Mouse (Mus musculus): ENCODE data around the gene Fstl1.

Fstl1 gene

DNA sequence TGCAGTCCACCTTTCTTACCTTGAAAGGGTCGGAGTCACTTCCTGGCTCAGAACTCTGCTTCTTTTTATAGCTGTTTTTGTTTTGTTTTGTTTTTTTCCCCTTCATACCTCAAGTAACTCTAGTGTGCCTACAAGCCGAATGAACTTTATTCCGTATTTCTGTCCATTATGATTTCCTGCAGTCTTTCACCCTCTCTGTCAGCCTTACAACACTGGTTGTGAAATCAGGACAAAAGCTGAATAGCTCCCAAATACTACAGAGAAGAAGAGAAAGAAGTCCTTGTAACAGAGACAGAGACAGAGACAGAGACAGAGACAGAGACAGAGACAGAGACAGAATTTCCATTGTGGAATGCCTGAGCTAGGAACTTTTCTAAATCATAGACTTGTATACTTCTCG is 41.3 kb downstream of the Fstl1 start:
- in situ Hi-C loops (cut with MseI, MboI): loop anchor here (10.0 kb wide), 1 partner anchor 133 kb away; no protein-coding TSS in a partner anchor

DNA sequence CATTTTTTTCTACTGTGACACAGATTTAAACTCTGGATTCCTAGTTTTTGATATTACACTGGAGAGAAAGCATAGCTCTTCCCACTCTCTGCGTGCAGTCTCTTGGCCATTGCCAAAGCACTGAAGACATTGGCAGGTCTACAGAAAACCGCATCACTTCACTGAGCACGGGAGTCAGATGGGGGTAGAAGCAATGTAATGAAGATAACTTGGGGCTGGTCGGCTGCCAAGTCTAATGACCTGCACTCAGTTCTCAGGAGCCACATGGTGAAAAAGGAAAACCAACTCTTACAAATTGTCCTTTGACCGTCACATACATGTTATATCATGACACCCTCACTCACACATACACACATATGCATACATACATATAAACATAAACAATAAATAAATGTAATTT is 47.3 kb downstream of the Fstl1 start:
- in situ Hi-C loops (cut with MseI, MboI): no loop called here

DNA sequence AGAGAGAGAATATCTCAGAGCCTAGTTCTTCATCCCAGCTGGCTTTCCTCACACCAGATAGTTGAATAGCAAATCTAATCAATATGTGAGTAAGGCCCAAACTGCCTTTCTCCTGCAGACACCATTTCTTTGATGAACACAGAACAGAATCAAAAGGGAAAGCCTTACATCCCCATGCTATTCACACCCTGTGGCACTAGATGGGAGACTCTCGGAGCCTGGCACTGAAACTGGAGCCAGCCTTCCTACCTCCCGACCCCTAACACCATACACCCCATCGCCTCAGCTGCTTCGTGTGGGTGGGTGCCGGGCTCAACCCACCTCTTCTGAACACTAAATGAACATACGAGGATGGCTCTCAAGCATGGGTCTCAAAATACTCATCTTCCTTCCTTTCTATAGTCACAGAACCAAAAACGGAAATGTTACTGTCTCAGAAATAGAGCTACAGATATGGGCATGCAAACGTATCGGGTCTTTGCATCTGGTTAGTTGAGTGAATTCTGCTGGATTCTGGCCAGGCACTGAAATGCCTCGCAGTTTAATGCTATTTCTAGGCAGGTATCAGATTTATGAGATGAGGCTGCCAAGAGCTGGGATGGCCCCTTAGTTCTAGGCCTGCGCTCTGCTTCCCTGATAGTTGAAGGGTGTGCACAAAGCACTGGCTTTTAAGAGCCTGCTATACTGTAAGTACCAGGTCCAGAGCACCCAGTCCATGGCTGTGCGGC is 48.3 kb downstream of the Fstl1 start:
- in situ Hi-C loops (cut with MseI, MboI): no loop called here

DNA sequence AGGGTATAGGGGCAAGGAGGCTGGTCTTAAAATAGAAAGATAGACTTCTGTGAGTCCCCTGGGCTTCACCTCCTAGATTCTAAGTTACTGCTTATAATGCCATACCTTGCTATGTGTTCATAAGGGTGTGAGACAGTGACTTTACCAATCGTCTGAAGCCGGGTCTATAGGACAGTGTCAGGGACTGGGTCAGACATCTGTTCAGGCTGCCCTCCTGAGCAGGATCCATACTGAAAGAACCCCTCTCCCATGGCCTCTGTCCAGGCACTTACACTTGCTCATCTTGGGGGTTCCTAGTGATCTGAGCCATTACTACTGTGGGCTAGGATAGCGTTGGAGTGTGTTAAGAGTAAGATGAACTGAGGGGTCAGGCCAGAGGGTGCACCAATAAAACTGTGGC is 49.6 kb downstream of the Fstl1 start:
- in situ Hi-C loops (cut with MseI, MboI): no loop called here

DNA sequence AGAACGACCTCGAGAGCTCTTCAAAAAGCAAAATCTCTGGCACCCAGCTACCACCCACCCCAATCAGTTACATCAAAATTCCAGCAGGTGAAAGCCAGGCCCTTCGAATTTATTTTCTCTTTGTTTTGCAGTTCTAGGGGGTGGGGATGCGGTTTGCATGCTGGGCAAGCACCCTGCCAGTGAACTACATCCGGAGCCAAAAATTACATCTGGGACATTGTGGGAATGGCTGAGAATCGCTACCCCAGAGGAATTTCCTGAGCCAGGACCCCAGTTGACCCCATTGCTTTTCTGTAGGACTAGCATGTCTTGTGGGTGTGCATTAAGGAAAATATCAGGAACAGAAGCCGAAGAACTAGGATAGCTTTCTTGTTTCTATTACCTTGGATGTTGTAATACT is 54.4 kb downstream of the Fstl1 start:
- in situ Hi-C loops (cut with MseI, MboI): no loop called here

DNA sequence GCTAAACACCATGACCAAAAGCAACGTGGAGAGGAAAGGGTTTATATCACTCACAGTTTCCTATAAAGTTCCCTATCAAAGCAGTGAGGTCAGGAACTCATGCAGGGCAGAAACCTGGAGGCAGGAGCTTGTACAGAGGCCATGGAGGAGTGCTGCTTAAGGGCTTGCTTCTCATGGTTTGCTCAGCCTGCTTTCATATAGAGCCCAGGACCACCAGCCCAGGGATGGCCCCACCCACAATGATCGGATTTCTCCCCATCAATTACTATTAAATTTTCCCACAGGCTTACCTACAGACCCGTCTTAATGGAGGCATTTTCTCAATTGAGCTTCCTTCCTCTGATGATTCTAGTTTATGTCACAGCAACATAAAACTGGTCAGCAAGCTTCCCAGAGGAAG is 60.9 kb downstream of the Fstl1 start:
- in situ Hi-C loops (cut with MseI, MboI): no loop called here

DNA sequence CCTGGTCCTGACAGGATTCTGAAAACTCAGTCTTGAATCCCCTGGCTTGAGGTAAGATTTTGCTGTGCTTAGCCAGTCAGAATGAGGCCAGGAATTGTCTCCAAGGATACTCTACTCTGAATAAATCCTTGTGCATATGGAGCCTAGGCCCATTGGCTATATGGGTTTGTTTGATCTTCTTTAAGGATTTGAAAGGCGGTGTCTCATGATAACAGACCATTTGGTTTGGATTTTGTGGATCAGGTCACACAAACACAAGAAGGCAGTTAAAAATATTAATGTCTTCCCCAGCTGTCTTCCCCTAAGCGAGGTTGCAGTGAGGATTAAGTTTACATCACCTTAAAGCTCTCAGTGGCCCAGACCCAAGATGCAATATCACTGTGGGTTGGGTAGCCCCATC is 65.8 kb downstream of the Fstl1 start:
- in situ Hi-C loops (cut with MseI, MboI): no loop called here

DNA sequence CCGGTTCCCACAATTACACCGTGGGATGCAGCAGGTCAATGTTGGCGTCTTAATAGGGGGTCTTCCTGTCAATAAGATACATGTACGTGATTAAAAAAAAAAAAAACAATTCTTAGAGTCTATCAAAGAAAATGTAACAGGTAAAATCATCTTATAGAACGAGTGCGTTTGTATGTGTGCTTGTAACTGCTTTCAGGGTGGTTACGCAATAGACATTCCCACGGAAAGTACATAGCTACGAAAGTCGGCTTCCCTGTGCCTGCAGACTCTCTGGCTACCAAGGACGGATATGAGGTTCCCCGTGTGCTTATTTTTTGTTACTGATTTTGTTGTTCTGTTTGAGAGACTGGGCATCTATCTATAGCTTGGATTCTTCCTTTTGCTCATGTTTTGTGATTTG is 67.1 kb downstream of the Fstl1 start:
- in situ Hi-C loops (cut with MseI, MboI): no loop called here

DNA sequence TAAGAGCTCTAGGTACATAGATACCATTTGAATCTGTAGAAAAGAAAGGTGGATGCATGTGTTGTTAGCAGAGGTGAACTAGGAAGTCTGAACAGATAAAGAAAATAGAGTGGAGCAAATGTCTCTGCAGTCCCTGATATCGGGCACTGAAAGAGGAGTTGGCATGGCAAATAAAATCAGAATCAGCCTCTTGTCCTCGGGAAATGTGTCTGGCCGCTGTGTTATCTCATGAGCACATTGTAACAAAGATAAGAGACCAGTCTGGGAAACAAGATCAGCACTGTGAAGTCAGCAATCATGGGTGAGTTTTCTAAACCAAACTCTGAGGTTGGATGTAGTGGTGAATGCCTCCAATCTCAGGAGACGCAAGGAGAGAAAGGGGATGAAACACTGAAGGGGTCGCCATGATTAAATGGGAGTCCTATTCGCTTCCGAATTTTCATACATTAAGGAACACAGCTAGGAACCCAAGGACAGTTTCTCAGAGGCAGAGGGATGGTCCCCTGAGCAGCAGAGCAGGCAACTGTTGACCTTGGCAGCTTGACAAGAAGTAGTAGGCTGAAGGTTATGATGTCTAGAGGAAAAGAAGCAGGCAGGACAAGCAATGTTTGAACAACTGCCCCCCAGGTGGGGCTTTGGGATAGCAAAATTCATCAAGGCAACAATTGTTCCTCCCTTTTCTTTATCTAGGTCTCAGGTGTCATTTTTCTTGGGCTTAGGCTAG is 68.7 kb downstream of the Fstl1 start:
- in situ Hi-C loops (cut with MseI, MboI): no loop called here

DNA sequence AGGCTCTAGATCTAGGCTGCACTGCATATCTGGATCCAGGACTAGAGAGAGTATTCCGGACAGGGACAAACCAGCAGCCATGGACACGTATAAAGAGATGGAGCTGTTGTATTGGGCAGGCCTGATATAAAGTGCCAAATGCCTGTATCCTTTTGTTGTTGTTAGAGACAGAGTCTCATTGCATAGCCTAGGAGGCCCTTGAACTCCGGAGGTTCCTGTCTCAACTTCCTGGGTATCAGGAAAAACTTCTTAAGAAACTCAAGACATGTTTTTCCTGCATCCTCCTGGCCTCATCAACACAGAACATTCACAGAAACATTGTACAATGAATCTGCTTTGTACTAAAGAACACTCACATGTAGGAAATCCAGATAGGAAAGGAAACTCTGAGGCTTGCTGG is 70.4 kb downstream of the Fstl1 start:
- in situ Hi-C loops (cut with MseI, MboI): no loop called here

DNA sequence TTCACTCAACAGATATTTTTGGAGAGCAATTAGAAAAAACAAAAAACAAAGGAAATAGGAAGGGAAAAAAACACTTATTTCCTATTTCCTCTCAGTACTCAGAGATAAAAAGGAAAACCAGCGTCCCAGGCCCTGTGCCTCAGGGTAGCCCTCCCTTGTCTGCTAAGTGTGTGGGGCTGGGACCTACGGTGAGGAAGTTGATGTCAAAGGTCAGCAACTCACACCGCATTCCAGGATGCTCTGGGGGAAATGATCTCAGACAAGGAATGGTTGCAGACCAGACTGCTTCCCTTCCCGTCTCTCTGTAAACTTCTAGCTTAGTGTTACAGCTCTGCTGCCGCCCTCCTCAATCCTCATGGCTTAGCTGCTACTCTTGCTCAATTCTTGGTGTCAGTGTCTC is 74.7 kb downstream of the Fstl1 start:
- in situ Hi-C loops (cut with MseI, MboI): no loop called here

DNA sequence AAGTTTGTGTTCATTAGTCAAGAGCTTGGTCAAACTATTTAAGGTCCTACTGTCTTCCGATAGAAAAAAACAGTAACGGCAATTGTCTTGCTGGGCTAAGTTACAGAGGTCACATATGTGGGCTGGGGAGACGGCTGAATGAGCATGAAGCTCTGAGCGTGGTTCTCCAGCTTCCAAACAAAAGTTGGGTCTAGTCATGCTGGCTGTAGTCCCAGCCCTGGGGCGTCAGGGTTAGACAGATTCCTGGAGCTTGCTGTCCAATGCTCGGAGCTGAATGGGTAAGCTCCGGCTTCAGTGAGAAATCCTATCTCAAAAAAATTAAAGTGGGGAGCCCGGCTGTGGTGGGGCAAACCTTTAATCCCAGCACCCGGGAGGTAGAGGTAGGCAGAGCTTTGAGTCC is 76.6 kb downstream of the Fstl1 start:
- in situ Hi-C loops (cut with MseI, MboI): no loop called here

DNA sequence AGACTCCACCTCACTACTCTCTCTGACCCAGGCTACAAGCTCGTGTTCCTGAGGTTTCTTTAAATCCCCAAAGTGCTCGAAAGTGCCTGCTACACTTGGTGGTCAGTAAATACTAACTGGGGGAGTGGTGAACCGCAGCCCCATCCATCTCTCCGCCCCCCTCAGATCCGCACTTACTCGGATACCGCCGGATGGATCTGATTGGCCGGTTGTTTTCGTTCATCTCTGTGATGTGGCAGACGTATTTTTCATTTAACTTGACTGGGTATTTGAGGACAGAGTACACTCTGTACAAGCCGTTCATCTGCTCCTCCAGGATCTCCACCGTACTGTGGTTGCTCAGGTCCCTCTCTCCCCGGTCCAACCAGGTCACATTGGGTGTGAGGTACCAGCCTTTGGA is 77.4 kb downstream of the Fstl1 start:
- in situ Hi-C loops (cut with MseI, MboI): no loop called here

DNA sequence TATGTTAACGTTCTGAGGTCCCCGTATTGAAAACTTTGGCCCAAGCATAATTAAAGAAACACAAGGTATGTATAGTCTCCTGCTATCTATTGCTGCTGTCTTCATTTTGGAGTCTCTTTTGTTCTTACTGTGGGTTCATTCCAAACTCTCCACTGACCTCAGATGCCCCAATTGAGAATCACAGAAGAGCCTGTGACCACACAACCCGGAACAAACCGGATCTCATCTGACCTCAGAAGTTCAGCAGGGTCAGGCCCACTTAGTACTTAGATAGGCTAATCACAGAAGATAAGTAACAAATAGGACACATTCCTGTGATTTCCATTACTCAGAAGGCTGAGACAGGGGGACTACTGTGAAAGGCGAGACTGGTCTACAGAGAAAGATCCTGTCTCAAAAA is 77.9 kb downstream of the Fstl1 start:
- in situ Hi-C loops (cut with MseI, MboI): no loop called here

DNA sequence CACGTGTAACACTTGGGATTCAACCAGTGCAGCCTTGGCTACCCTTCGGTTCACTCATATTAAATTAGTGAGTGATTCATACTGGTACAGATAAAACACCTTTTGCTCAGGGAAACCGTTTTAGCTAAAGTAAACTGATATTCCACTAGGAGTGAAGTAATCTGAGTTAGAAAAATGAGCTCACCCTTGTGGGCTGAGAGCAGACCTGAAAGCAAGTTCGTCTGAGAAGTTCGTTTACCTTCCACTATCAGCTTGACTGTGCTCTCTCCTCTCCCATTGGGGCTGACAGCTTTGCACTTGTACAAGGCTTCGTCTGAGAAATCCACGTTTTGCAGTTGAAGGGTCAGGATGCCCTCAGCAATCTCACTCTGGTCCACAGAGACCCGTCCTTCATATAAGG is 78.9 kb downstream of the Fstl1 start:
- in situ Hi-C loops (cut with MseI, MboI): no loop called here

DNA sequence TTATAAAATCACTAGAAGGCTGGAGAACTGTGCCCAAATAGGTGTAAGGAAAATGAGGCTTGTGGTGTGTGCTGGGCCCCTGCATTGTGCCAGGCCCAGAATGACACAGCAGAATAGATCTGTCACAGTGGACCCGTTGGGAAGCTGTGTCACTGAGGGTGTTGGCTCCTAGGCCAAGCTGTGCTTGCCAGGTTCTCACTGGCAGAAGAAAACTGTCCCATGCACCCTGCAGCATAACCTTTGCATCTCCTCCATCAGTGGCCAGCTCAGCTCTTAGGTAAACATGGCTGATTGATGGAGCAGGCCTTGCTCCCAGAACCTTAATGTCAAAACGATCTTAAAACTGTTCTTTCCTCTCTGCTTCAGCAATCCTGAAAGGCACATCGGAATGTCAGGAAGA is 79.7 kb downstream of the Fstl1 start:
- in situ Hi-C loops (cut with MseI, MboI): no loop called here

DNA sequence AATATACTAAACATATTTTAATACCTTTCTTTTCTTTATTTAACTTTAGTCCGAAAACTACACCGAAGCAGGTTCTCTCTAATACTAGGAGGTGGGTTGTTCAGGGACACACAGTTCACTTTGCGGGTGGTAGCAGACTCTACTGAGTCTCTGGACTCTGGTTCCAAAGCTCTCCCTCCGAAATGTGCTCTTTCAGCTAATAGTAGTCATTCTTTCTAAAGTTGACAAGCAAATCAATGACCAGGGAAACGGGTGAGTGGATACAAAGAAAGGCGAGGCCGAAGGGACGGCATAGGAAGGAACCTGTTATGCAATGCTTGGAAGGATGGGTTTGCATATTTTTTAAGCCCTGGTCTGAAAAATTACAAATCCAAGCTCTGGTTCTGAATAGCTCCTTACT is 80.8 kb downstream of the Fstl1 start:
- in situ Hi-C loops (cut with MseI, MboI): no loop called here

DNA sequence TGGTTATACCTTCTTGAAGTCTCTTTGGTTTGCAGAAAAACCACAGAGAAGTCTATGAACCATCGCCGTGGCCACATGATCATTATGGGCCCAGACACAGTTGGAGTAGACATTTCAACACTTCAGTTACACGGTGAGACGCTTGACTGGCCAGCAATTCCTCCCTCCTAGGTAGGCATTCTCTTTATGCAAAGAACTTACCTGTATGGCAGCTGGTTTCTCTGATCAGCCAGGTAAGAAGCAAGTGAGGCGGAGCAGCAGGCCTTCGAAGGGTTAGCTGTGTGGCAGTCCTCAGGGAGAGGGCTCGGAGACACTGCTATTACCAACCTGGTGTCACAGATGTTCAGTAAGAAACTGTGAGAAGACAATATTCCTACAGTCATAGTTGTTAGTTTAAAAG is 83.5 kb downstream of the Fstl1 start:
- in situ Hi-C loops (cut with MseI, MboI): no loop called here

DNA sequence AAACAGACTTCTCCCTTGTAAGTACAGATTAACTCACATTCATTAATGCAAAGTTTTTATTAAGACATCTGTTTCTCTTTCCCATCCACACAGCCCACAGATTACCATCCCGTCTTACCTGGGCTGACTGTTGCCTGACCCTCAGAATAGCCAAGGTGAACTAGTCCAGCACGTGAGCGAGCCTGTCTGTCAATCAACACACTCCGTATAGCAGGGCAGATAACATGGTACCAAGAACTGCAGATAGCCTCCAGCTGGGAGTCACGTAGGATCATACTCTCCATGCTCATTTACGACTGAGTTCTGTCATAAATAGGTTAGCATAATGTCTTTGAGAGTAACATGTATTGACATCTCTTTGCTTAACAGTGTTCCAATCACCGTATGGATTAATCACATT is 84.4 kb downstream of the Fstl1 start, which contains the start of gene Gm36028:
Gene Gm36028 (minus strand): TSS at position 118 of the 400 bp plus-strand sequence.
- in situ Hi-C loops (cut with MseI, MboI): no loop called here

DNA sequence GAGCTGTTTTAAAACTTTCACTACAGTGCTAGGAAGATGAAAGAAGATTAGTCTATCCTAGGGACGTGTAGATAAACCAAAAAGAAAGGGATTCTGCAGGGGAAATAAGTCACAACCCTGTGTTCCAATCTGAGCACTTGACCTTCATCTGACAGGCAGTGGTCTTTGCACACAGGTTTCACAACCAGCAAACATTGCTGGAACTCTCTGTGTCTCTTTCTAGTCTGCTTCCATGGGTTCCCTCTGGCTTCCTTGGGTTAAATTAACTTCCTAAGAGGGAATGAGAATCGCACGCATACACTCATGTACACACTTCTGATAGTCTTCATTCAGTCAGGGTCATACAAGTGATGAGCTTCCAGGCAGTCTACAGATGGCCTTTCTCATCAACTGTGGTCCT is 87.2 kb downstream of the Fstl1 start:
- in situ Hi-C loops (cut with MseI, MboI): no loop called here

DNA sequence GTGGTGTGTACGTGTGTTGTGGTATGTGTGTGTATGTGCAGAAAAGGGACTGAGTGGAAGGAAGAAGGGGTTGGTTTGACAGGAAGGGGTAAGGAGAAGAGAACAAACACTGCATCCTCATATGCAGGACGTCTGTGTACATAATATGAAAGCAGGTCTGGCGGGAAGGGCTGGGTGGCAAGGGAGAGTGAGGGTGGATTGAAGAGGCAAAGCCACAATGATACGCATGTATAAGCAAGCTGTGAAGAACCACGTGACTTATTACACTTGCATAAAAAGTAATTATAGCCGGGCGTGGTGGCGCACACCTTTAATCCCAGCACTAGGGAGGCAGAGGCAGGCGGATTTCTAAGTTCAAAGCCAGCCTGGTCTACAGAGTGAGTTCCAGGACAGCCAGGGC is 89.2 kb downstream of the Fstl1 start:
- in situ Hi-C loops (cut with MseI, MboI): no loop called here

DNA sequence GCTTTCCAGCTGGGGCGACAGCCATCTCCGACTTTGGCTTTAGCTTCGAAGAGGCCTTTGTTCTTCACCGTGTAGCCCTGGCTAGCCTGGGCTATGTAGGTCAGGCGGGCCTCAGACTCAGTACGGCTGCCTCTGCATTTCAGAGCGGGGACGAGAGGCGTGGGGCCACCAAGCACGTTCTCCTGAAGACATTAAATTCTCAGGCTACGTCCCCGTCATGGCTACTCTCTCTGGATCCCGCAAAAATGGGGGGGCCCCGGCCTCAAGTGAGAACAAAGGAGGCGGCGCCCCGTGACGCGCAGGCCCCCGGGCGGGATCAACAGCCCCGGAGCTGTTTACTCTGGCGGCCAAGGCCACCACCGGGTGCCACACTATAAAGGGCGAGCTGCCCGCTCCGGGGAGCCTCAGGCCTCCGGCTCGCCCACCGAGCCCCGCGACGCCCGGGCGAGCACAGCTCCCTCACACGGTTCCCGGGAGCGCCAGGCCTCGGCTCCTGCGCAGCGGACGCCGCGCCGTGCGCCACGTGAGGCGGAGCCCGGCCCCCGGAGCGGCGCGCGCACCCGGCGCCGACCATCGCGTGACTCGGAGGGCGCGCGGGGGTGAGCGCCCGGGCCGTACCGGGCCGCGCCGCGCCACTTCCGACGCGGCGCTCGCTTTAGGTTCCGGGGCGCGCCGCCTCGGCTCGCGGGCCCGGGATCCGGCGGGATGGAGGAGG is 91.3 kb downstream of the Fstl1 start, which contains the start of gene Lrrc58:
Gene Lrrc58 (plus strand): TSS at position 599 of the 715 bp plus-strand sequence.
- in situ Hi-C loops (cut with MseI, MboI): no loop called here
